Mouse (Mus musculus): ENCODE results near the gene Rptor. TPM values are rescaled to one million over a fixed set of nuclear protein-coding genes. Genes with fewer than 3 reads are reported as not detected.
"Not testable (repeated sequence)": the region's sequence is repeated elsewhere in the genome, so short reads cannot be mapped to it uniquely, and the experiment has no call there.

The Rptor gene
- polyA plus RNA-seq, 1 experiment = 26.3 TPM

GRCm38 (mm10) chr11:119650456-119650855 is 47.8 kb downstream of the Rptor start:
- DNase-seq (ENCODE audit: low read depth) = no peak

- DNase-seq (ENCODE audit: low read depth) = no peak
These were observed 50.6 kb downstream of the Rptor start for GRCm38 (mm10) chr11:119653336-119653735.

- no peak for DNase-seq (ENCODE audit: low read depth)
These were observed 54.8 kb downstream of the Rptor start for GRCm38 (mm10) chr11:119657534-119657933.

GRCm38 (mm10) chr11:119659296-119659695 is 56.6 kb downstream of the Rptor start:
- DNase-seq (ENCODE audit: low read depth) = no peak

- not testable (repeated sequence) for DNase-seq (ENCODE audit: low read depth)
These were observed 58.8 kb downstream of the Rptor start for GRCm38 (mm10) chr11:119661479-119661878.

GRCm38 (mm10) chr11:119663876-119664275 is 61.2 kb downstream of the Rptor start:
- DNase-seq (ENCODE audit: low read depth) = no peak

GRCm38 (mm10) chr11:119664678-119665307 is 62.1 kb downstream of the Rptor start:
- DNase-seq (ENCODE audit: low read depth) = no peak

GRCm38 (mm10) chr11:119665308-119665702 is 62.6 kb downstream of the Rptor start:
- DNase-seq (ENCODE audit: low read depth) = no peak

- DNase-seq (ENCODE audit: low read depth) = no peak
These were observed 63.9 kb downstream of the Rptor start for GRCm38 (mm10) chr11:119666567-119667108.

GRCm38 (mm10) chr11:119670690-119671666 is 68.3 kb downstream of the Rptor start:
- no peak for DNase-seq (ENCODE audit: low read depth)

GRCm38 (mm10) chr11:119672041-119672440 is 69.3 kb downstream of the Rptor start:
- DNase-seq (ENCODE audit: low read depth) = no peak

GRCm38 (mm10) chr11:119672775-119673174 is 70.1 kb downstream of the Rptor start:
- DNase-seq (ENCODE audit: low read depth) = no peak

- DNase-seq (ENCODE audit: low read depth) = no peak
These were observed 72.1 kb downstream of the Rptor start for GRCm38 (mm10) chr11:119674835-119675234.

GRCm38 (mm10) chr11:119675546-119675945 is 72.8 kb downstream of the Rptor start:
- no peak for DNase-seq (ENCODE audit: low read depth)

- DNase-seq (ENCODE audit: low read depth) = no peak
These were observed 74.2 kb downstream of the Rptor start for GRCm38 (mm10) chr11:119676751-119677411.

- DNase-seq (ENCODE audit: low read depth) = no peak
These were observed 75.7 kb downstream of the Rptor start for GRCm38 (mm10) chr11:119678427-119678826.

- no peak for DNase-seq (ENCODE audit: low read depth)
These were observed 78.0 kb downstream of the Rptor start for GRCm38 (mm10) chr11:119680735-119681134.

- no peak for DNase-seq (ENCODE audit: low read depth)
These were observed 79.6 kb downstream of the Rptor start for GRCm38 (mm10) chr11:119682285-119682684.

GRCm38 (mm10) chr11:119683796-119684195 is 81.1 kb downstream of the Rptor start:
- no peak for DNase-seq (ENCODE audit: low read depth)

GRCm38 (mm10) chr11:119685477-119685876 is 82.8 kb downstream of the Rptor start:
- DNase-seq (ENCODE audit: low read depth) = no peak

GRCm38 (mm10) chr11:119685910-119686659 is 83.4 kb downstream of the Rptor start:
- no peak for DNase-seq (ENCODE audit: low read depth)

Data from gonadal fat pad, adult 2 months (tissue).